Mouse (Mus musculus): ENCODE measurements at regions not wholly inside any gene's neighbourhood (a gene's known extent, or its start where the extent isn't known, plus 50 kb on each side); places are given as distances from the start of the nearest gene placed in this dataset.

DNA sequence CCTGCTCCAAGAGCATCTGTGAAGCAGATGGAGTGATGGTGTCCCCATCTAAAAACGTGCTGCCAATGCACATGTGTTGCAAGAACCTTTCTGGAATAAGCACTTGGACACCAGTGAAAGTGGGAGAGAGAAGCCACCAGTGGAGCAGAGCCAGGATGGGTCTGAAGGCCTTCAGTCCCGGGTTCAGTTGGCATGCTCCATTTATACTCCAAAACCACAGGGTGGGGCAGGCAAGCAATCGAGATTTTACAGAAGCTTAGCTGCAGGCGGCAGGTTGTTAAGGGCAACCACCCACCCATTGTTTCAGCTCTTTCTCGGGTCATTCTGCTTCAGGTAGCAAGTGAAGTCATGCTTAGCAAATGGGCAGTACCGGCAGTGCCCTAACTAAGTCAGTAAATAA is 51.8 kb upstream of the Sv2b start:
- no peaks in the 10 kb centered on the region for H3K4me1 ChIP-seq
- WGBS = 51% methylated on average over 6 of the region's 6 CpGs
- ATAC-seq (ENCODE audit: insufficient read depth, low FRiP score, low read depth) = no peak; the same call in 1 of the 2 replicates
- H3K9ac ChIP-seq = no peak overlapping the region
- no peaks in the 10 kb centered on the region for H3K27me3 ChIP-seq (replicated peaks)
- no peaks in the 10 kb centered on the region for H3K36me3 ChIP-seq
- no peaks in the 10 kb centered on the region for H3K9me3 ChIP-seq
- H3K4me2 ChIP-seq = no peak overlapping the region
- no peak overlapping the region for H3K27ac ChIP-seq
- H3K4me3 ChIP-seq (replicated peaks) = no peak overlapping the region

DNA sequence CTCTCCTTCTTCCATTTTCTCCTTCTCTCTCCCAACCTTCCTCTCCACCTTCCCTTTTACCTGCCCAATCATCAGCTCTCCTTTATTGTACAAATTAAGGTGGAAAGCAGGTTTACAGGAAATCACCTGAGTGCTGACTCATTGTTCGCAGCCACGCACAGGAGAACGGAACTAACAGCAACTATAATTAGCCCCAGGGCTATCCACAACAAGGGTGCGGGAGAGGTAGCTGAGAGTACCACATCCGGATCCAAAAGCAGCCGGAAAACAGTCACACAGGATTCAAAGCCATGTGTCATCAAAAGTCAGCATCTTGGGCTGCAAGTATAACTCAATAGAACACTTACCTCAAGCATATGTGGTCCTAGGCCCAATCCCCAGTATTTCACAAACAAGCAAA is 53.5 kb upstream of the Sv2b start:
- no peak overlapping the region for H3K9ac ChIP-seq
- H3K4me1 ChIP-seq = 0 out of 2 replicates have a peak, but pooled peaks cover 2% of the 10 kb centered on the region
- H3K27ac ChIP-seq = no peak overlapping the region
- ATAC-seq (ENCODE audit: insufficient read depth, low FRiP score, low read depth) = no peak
- no peak overlapping the region for H3K4me2 ChIP-seq
- 89% methylated on average over 6 of the region's 6 CpGs for WGBS
- no peaks in the 10 kb centered on the region for H3K36me3 ChIP-seq
- H3K27me3 ChIP-seq (replicated peaks) = no peaks in the 10 kb centered on the region
- H3K9me3 ChIP-seq = no peaks in the 10 kb centered on the region
- no peak overlapping the region for H3K4me3 ChIP-seq (replicated peaks)

DNA sequence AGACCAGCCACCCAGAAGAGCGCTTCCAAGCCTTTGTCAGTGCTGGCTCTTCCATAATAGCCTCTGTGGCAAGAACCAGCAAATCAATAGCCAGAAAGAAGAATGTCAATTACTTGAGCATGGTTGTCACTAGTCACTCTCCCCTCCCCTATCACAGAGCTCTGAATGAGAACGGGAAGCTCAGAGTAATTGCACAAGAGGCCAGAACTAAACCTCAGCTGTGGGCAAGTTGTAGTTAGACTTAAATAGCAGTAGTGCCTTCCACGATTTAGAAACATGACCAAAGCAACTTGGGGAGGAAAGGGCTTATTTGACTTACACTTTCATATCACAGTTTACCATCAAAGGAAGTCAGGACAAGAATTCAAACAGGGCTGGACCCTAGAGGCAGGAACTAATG is 56.4 kb upstream of the Sv2b start:
- Histone ChIP-seq H3K27me3 (replicated peaks) (no peaks in the 10 kb centered on the region), H3K4me3 (replicated peaks) (no peak overlapping the region), H3K27ac (no peak overlapping the region), H3K9ac (no peak overlapping the region), H3K36me3 (no peaks in the 10 kb centered on the region), H3K4me1 (0 out of 2 replicates have a peak, but pooled peaks cover 2% of the 10 kb centered on the region), H3K9me3 (no peaks in the 10 kb centered on the region), H3K4me2 (no peak overlapping the region)
- 69% methylated on average over 3 of the region's 3 CpGs for WGBS
- no peak for ATAC-seq (ENCODE audit: insufficient read depth, low FRiP score, low read depth)

DNA sequence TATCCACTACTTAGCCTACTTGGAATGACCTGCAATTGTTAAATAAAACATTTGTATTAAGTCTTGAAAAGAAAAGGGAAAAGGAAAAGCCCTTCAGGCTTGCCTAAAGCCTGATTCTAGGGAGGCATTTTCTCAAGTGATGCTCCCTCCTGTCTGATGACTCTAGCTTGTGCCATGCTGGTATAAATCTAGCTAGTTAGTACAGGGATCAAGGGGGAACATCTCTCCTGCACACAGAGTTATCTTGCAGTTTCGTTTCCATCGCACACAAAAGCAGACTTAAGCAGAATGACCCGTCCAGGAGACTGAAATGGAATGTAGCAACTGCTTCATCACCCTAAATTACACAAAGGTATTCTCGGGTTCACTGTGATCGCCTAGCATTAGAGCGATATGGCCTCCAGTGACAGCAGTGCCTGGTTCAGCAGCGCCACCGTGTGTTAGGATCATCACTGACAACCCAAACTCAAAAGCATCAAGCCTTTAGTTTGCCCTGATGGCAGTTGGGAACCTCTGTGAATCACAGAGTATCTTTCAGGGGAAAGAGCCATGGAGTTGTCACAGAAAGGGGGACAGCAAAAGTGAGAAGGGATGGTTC is 57.3 kb upstream of the Sv2b start:
- Histone ChIP-seq H3K27ac (no peak overlapping the region), H3K4me3 (replicated peaks) (no peak overlapping the region), H3K9ac (no peak overlapping the region), H3K27me3 (replicated peaks) (no peaks in the 10 kb centered on the region), H3K4me1 (0 out of 2 replicates have a peak, but pooled peaks cover 4% of the 10 kb centered on the region), H3K36me3 (no peaks in the 10 kb centered on the region), H3K9me3 (no peaks in the 10 kb centered on the region), H3K4me2 (no peak overlapping the region)
- ATAC-seq (ENCODE audit: insufficient read depth, low FRiP score, low read depth) = 0 out of 2 replicates have a peak, but pooled peaks have one; percentile 25
- WGBS = 7% methylated on average over 8 of the region's 8 CpGs

DNA sequence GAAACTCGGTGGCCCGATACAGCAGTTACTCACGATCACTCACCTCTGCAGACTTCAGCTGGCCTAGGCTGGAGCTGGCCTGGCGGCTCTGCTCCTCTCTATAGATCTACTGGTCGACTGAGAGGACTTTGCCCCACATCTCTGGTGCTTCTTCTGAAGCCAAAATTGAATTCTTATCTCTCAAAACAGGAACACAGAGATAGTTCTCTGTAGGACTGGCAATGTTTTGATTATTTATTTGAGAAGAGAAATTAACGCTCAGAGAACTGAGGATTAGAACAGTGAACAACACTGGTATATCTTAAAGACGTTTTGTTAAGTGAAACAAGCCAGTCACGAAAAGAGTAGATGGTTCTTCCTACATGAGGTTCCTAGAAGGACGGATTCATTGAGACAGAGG is 59.3 kb upstream of the Sv2b start:
- Histone ChIP-seq H3K9ac (no peak overlapping the region), H3K4me2 (no peak overlapping the region), H3K27ac (no peak overlapping the region), H3K36me3 (no peaks in the 10 kb centered on the region), H3K4me1 (peaks cover 7% of the 10 kb centered on the region; the same call in 1 of the 2 replicates), H3K4me3 (replicated peaks) (no peak overlapping the region), H3K27me3 (replicated peaks) (no peaks in the 10 kb centered on the region), H3K9me3 (no peaks in the 10 kb centered on the region)
- ATAC-seq (ENCODE audit: insufficient read depth, low FRiP score, low read depth) = no peak
- WGBS = 78% methylated on average over 9 of the region's 9 CpGs

DNA sequence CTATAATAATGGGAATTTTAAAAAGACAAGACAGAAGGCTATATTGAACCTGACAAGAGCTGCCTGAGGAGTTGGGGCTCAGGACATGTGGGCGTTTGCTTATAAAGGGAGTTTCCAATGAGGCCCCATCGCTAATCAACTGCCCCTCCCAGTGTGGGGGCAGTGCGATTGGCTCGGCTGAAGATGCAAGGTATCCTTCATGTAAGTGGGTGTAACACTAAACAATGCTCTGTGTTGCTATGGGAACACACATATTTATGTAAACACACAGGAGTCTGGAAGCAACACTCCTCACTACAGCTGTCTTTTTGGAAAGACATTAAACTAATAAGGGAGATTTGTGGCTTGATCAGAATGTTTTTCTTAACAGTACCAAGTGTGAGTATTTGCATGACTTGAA is 60.3 kb upstream of the Sv2b start:
- WGBS = 26% methylated on average over 4 of the region's 4 CpGs

DNA sequence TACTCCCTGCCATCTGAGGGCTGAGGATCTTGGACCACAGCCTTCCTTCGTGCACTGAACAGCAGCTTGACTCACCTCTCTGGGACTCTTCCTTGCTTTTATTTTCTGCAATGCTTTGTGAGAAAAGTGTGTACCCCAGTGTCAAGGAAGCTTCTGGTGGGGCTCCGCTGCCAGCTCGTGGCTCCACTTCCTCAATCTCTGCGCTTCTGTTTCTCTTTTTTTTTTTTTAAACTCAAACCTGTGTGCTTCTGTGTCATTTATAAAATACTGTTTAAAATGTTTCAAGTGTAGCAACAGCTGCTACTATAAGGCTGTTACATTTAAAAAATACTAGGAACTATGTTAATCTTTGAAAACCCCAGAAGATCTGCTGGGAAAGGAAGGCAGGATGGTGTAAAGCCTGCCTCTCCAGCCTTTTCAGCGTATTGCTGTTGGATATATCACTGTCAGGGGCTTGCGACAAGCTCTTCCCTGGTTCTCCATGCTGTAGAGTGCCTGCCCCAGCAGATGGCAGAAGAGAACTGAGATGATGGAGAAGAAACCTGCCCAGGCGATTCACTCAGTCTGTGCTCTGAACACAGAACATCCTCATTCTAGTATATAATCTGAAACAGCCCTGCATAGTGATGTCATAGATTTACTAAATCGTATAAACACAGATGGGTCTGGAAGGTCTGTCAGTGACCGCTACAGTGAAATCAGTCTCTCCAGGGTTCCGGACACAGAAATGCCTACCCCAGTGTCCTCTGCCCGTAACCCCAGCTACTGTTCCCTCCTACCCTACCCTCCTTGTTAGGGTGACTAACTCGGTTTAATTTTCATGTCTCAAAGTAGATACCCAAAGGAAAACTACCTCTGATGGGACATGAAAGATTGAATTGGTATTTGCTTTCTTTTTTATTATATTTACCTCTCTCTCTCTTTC is 61.8 kb upstream of the Sv2b start:
- H3K4me1 ChIP-seq = peaks cover 7% of the 10 kb centered on the region; the same call in 1 of the 2 replicates
- H3K4me3 ChIP-seq (replicated peaks) = no peak overlapping the region
- no peak overlapping the region for H3K9ac ChIP-seq
- no peak overlapping the region for H3K27ac ChIP-seq
- no peaks in the 10 kb centered on the region for H3K36me3 ChIP-seq
- peak; percentile 69; the same call in 1 of the 2 replicates for ATAC-seq (ENCODE audit: insufficient read depth, low FRiP score, low read depth)
- no peaks in the 10 kb centered on the region for H3K27me3 ChIP-seq (replicated peaks)
- 0 out of 2 replicates have a peak overlapping the region, but pooled peaks have one; percentile 13 for H3K4me2 ChIP-seq
- H3K9me3 ChIP-seq = no peaks in the 10 kb centered on the region
- 28% methylated on average over 12 of the region's 12 CpGs for WGBS

More for the DNA sequence above, 60.3 kb upstream of the Sv2b start:
- Histone ChIP-seq H3K36me3 (no peaks in the 10 kb centered on the region), H3K4me3 (replicated peaks) (no peak overlapping the region), H3K4me2 (no peak overlapping the region), H3K9me3 (no peaks in the 10 kb centered on the region), H3K27ac (no peak overlapping the region), H3K9ac (no peak overlapping the region), H3K27me3 (replicated peaks) (no peaks in the 10 kb centered on the region), H3K4me1 (peaks cover 7% of the 10 kb centered on the region; the same call in 1 of the 2 replicates)
- ATAC-seq (ENCODE audit: insufficient read depth, low FRiP score, low read depth) = no peak

DNA sequence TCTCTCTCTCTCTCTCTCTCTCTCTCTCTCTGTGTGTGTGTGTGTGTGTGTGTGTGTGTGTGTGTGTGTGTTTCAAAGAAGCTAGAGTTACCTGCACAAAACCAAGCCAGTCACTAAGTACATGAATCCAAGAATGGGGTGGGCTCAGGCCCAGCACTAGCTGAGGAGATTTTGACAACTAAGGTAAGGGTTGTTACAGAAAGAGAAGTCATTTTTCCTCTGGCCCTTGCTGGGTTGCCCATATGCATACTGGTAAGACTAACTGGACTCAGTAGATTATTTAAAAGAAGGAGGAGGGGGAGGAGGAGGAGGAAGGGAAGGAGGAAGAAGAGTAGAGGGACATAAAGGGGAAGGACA is 62.4 kb upstream of the Sv2b start:
- no peaks in the 10 kb centered on the region for H3K27me3 ChIP-seq (replicated peaks)
- H3K27ac ChIP-seq = no peak overlapping the region
- H3K9me3 ChIP-seq = no peaks in the 10 kb centered on the region
- peaks cover 5% of the 10 kb centered on the region; the same call in 1 of the 2 replicates for H3K4me1 ChIP-seq
- H3K4me3 ChIP-seq (replicated peaks) = no peak overlapping the region
- H3K36me3 ChIP-seq = no peaks in the 10 kb centered on the region
- no peak overlapping the region for H3K4me2 ChIP-seq
- no peak for ATAC-seq (ENCODE audit: insufficient read depth, low FRiP score, low read depth)
- no peak overlapping the region for H3K9ac ChIP-seq

DNA sequence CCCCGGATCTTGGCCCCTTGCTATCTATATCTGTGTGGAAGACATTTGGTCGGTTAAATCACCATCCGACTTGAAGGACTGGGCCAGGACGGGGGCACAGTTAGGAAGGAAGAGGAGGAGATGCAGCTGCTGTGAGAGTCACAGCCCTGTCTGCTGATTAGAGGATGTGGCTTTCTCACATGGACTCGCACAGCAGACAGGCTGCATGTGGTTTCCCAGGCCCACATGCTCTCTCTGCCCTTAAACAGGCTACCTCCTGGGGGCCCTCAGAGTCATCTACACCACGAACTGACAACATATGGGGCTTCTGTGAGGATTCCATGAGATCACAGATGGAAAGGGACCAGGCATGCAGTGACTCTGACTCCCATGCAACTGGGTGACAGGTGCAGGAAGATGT is 62.9 kb upstream of the Sv2b start:
- no peak overlapping the region for H3K4me3 ChIP-seq (replicated peaks)
- H3K4me2 ChIP-seq = no peak overlapping the region
- ATAC-seq (ENCODE audit: insufficient read depth, low FRiP score, low read depth) = no peak
- no peak overlapping the region for H3K27ac ChIP-seq
- H3K9ac ChIP-seq = no peak overlapping the region
- no peaks in the 10 kb centered on the region for H3K27me3 ChIP-seq (replicated peaks)
- no peaks in the 10 kb centered on the region for H3K9me3 ChIP-seq
- WGBS = 46% methylated on average over 6 of the region's 6 CpGs
- peaks cover 5% of the 10 kb centered on the region; the same call in 1 of the 2 replicates for H3K4me1 ChIP-seq
- no peaks in the 10 kb centered on the region for H3K36me3 ChIP-seq

DNA sequence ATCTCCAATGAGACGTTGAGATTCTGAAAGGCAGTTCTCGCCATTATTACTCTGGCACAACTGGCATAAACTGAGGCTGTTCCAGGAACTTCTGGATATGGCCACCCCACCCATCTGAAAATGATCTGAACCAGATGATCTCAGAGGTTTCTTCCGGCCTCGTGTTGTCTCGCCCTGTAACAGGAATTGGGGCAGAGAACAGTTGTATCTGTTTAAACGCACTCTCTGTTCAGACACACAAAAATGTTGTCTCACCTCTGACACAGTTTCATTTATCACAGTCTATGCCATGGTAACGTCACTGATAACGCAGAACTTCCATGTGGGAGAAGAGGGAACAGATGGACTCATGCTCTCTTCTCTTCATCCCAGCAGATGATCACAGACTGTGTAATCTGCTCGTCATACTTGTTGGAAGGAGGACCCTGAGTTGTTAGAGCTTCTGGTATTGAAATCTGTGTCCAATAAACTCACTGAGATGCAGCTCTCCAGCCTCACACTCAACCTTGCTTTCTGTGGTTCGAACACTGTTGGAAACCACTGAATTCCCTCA is 63.9 kb upstream of the Sv2b start:
- H3K4me1 ChIP-seq = peaks cover 5% of the 10 kb centered on the region; the same call in 1 of the 2 replicates
- no peak overlapping the region for H3K9ac ChIP-seq
- H3K36me3 ChIP-seq = no peaks in the 10 kb centered on the region
- ATAC-seq (ENCODE audit: insufficient read depth, low FRiP score, low read depth) = no peak
- H3K9me3 ChIP-seq = no peaks in the 10 kb centered on the region
- H3K4me3 ChIP-seq (replicated peaks) = no peak overlapping the region
- no peak overlapping the region for H3K27ac ChIP-seq
- no peaks in the 10 kb centered on the region for H3K27me3 ChIP-seq (replicated peaks)
- 50% methylated on average over 10 of the region's 10 CpGs for WGBS
- no peak overlapping the region for H3K4me2 ChIP-seq

DNA sequence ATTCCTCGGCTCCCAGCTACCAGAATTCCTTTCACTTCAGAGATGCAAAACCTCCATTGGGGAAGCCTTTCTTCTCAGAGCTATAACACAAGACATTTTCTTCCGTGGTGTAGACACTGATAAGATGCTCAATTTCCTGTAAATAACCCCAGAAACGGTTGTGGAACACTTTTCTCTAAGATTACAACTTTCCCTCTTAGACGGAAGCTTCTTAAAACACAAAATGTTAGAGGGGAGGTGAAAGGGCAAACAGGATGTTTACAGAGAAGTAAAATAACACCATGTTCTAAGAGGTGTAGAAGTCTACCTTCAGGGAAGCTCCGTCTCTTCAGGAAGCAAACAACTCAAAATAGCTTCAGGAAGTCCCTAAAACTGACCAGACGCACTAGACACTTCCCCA is 65.4 kb upstream of the Sv2b start:
- Histone ChIP-seq H3K4me3 (replicated peaks) (no peak overlapping the region), H3K27me3 (replicated peaks) (no peaks in the 10 kb centered on the region), H3K9me3 (no peaks in the 10 kb centered on the region), H3K27ac (no peak overlapping the region), H3K4me1 (peaks cover 5% of the 10 kb centered on the region; the same call in 1 of the 2 replicates), H3K4me2 (no peak overlapping the region), H3K9ac (no peak overlapping the region), H3K36me3 (no peaks in the 10 kb centered on the region)
- WGBS = 69% methylated on average over 6 of the region's 6 CpGs
- no peak for ATAC-seq (ENCODE audit: insufficient read depth, low FRiP score, low read depth)

DNA sequence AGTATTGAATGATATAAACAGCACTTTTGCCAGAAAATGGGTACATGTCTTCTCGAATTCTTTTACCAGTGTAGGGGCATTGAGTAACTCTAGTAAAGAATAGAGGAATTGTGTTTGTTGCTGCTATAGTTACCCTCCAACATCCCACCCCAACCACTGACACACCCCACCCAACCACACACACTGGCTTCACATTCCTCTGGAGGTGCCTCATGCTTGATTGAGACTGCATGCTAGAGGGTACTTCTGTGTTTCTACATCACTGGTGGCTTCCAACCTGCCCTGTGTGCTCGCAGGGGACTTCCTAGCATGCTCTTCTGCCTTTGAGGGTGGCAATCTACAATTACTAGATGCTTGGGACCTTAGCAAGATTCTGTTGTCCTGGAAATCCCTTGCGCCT is 70.5 kb upstream of the Sv2b start:
- Histone ChIP-seq H3K9ac (no peak overlapping the region), H3K27me3 (replicated peaks) (no peaks in the 10 kb centered on the region), H3K4me3 (replicated peaks) (no peak overlapping the region), H3K4me1 (no peaks in the 10 kb centered on the region), H3K36me3 (no peaks in the 10 kb centered on the region), H3K27ac (no peak overlapping the region), H3K4me2 (no peak overlapping the region), H3K9me3 (no peaks in the 10 kb centered on the region)
- 83% methylated on average over 3 of the region's 3 CpGs for whole genome bisulfite sequencing
- ATAC-seq (ENCODE audit: insufficient read depth, low FRiP score, low read depth) = no peak

All from stomach, embryonic 15.5 days (tissue).